Mouse (Mus musculus) kidney, adult 2 months (tissue): ENCODE measurements around the gene Amdhd1.

Experiments
- CTCF ChIP-seq: fragments of 200-500 bp; conservative IDR thresholded peaks from 2 replicates; pipeline ENCODE4 v1.5.1; 2011; ENCODE audit warnings: low read depth, mild to moderate bottlenecking, control low read depth, low read length, moderate library complexity, mixed read lengths; ENCODE audit not compliant: insufficient read depth, insufficient read length
- POLR2A ChIP-seq: fragments of 200-500 bp; IDR thresholded peaks from one replicate; pipeline ENCODE4 v1.6.1; 2011; ENCODE audit warnings: low read depth, low read length, control low read depth

DNA sequence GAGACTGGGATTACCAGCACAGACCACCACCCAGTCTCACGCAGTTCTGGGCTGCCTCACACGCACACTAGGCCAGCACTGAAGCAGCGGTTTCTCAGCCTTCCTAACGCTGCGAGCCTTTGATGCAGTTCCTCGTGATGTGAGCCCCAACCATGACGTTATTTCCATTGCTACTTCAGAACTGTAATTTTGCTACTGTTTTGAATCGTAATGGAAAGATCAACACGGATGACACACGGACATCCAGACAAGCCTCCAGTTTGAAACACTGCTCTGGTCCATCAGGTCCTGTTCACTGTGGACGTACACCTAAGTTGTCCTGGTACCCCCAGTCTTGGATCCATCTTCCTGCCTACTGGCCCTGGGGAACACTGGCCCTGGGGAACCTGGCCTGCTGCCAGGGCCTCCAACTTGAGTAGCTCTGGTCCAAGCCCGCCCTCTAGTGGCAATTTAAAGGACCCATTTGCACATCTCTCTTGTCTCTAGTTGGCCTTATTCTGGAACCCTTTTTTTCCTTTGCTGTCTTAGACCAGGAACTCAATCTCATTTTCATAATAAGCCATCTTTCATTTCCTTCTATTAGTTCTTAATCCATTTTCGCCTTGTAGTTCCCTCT, 37.5 kb upstream of the Amdhd1 start:
- peak; percentile 81 for TF ChIP-seq CTCF
- no peak for TF ChIP-seq POLR2A
